Mouse (Mus musculus): ENCODE measurements around the gene Rasd1. TPM values are rescaled to one million over a fixed set of nuclear protein-coding genes. Genes with fewer than 3 reads are reported as not detected.

Rasd1 gene
- polyA plus RNA-seq (2016; fragmentation: Nextera tagmentation; extraction: Ambion mirVana), result 0.84 and 1.9 TPM in 2 replicates

DNA sequence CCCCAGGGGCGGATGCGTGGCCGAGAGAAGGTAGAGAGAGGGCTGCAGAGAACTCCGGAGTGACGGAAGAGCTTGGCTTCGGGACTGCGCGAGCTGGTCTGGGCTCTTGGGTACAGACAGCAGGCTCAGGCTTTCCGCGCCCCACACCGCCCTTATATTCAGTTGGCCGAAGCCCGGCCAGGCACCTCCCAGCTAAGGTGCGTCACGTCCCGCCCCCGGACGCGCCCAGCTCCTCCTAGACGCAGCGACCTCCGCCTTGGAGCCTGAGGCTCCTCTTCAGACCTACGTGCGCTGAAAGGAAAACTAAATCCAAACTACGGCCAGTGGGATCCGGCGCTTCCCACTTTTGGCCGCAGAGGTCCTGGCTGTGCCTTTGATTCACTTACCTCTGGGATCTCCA is at the start of gene Rasd1:
Gene Rasd1, minus strand, starts transcription at position 127 of the 400 bp plus-strand sequence.
- Histone ChIP-seq H3K27me3 (peaks cover 46% of the 10 kb centered on the region), H3K36me3 (peaks cover 24% of the 10 kb centered on the region), H3K9me3 (no peaks in the 10 kb centered on the region), H3K4me2 (replicated peaks) (peak within 1 kb of the TSS; percentile 89), H3K9ac (replicated peaks) (peak within 1 kb of the TSS; percentile 47), H3K4me3 (peak within 1 kb of the TSS; percentile 45), H3K27ac (replicated peaks) (no peak within 1 kb of the TSS), H3K4me1 (peaks cover 27% of the 10 kb centered on the region)
- WGBS, result 0% methylated on average over 28 of the region's 28 CpGs
- ATAC-seq (ENCODE audit: low FRiP score, low read depth), result peak; percentile 60; the same call in 1 of the 2 replicates

- Histone ChIP-seq H3K4me3 (no peak overlapping the region), H3K27ac (replicated peaks) (no peak overlapping the region), H3K4me2 (replicated peaks) (no peak overlapping the region), H3K36me3 (no peaks in the 10 kb centered on the region), H3K9ac (replicated peaks) (no peak overlapping the region), H3K4me1 (peaks cover 18% of the 10 kb centered on the region), H3K9me3 (no peaks in the 10 kb centered on the region), H3K27me3 (no peaks in the 10 kb centered on the region)
- ATAC-seq (ENCODE audit: low FRiP score, low read depth), result no peak
- 88% methylated on average over 3 of the region's 3 CpGs for WGBS
Measured at GRCm38 (mm10) chr11:60011516-60011915, 46.8 kb upstream of the Rasd1 start.

- no peak overlapping the region for H3K9ac ChIP-seq (replicated peaks)
- no peak overlapping the region for H3K27ac ChIP-seq (replicated peaks)
Measured at GRCm38 (mm10) chr11:60009451-60009850, 44.7 kb upstream of the Rasd1 start.

DNA sequence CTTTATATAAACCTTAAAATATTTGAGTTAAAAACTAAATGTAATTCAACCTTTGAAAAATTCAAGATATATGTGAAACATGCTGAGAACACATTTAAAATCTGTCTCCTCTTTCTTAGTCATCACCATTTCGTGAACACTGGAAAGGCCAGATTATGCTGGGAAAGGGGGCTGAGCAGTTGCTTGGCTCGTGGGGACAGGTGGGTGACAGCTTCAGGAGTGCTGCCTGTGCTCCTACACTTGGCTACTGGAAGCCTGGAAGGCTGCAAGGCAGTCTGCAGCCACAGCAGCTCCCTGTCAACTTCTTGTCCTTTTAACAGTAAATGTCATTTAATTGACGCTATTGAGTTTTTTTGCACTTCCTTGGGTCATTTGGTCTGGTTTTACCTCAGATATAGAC is 41.1 kb upstream of the Rasd1 start:
- no peak overlapping the region for H3K27ac ChIP-seq (replicated peaks)
- peaks cover 14% of the 10 kb centered on the region for H3K4me1 ChIP-seq
- H3K27me3 ChIP-seq, result no peaks in the 10 kb centered on the region
- no peak overlapping the region for H3K4me2 ChIP-seq (replicated peaks)
- H3K36me3 ChIP-seq, result no peaks in the 10 kb centered on the region
- H3K4me3 ChIP-seq, result no peak overlapping the region
- no peak for ATAC-seq (ENCODE audit: low FRiP score, low read depth)
- WGBS, result 83% methylated on average over 3 of the region's 3 CpGs
- H3K9ac ChIP-seq (replicated peaks), result no peak overlapping the region
- H3K9me3 ChIP-seq, result no peaks in the 10 kb centered on the region

More at GRCm38 (mm10) chr11:60009451-60009850, 44.7 kb upstream of the Rasd1 start:
- ATAC-seq (ENCODE audit: low FRiP score, low read depth), result no peak
- 54% methylated on average over 3 of the region's 3 CpGs for WGBS
- Histone ChIP-seq H3K4me2 (replicated peaks) (no peak overlapping the region), H3K4me1 (peaks cover 18% of the 10 kb centered on the region), H3K27me3 (no peaks in the 10 kb centered on the region), H3K9me3 (no peaks in the 10 kb centered on the region), H3K4me3 (no peak overlapping the region), H3K36me3 (no peaks in the 10 kb centered on the region)

DNA sequence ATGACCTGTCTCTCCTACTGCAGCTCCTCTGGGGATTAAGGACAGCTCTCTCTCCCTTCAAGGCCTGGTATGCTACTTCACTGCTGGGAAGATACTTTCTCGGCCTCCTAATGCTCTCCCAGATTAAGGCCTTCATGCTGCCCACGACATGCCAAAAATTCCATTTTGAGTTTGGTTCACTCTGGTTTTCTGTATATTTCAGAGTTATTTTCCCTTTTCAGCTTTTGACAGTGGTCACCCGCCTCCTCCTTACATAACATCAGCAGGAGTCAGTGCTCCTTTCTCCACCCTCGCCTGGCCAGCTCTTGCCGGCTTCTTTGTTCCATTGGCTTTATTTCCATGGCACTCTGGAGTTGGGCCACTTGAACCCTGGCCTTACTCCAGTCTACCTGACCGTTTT is 40.0 kb upstream of the Rasd1 start:
- no peak for ATAC-seq (ENCODE audit: low FRiP score, low read depth)
- H3K4me1 ChIP-seq, result peaks cover 9% of the 10 kb centered on the region
- no peaks in the 10 kb centered on the region for H3K27me3 ChIP-seq
- no peak overlapping the region for H3K9ac ChIP-seq (replicated peaks)
- 65% methylated on average over 6 of the region's 6 CpGs for WGBS
- no peaks in the 10 kb centered on the region for H3K36me3 ChIP-seq
- H3K4me3 ChIP-seq, result no peak overlapping the region
- no peak overlapping the region for H3K27ac ChIP-seq (replicated peaks)
- no peaks in the 10 kb centered on the region for H3K9me3 ChIP-seq
- no peak overlapping the region for H3K4me2 ChIP-seq (replicated peaks)

DNA sequence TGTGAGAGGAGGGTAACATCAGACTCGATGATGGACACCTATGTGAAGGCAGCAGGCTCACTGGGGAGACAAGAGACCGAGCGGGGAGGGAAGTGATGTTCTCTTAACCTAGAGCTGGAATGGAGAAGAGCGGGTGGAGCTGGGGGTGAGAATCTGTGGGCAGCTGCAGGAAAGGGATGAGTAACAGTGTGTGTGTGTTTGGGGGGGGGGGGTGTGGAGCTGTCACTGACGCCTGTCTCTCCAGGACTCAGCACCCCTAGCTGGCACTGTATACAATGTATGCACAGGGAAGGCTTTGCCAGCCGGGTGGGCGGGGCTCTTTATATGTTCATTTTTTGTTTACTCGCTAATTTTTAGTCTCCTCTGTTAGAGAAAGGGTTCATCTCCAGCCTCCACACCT is 39.1 kb upstream of the Rasd1 start:
- no peak overlapping the region for H3K9ac ChIP-seq (replicated peaks)
- H3K9me3 ChIP-seq, result no peaks in the 10 kb centered on the region
- no peaks in the 10 kb centered on the region for H3K4me1 ChIP-seq
- no peak for ATAC-seq (ENCODE audit: low FRiP score, low read depth)
- H3K36me3 ChIP-seq, result no peaks in the 10 kb centered on the region
- 85% methylated on average over 8 of the region's 8 CpGs for WGBS
- H3K27me3 ChIP-seq, result no peaks in the 10 kb centered on the region
- no peak overlapping the region for H3K27ac ChIP-seq (replicated peaks)
- no peak overlapping the region for H3K4me2 ChIP-seq (replicated peaks)
- H3K4me3 ChIP-seq, result no peak overlapping the region

DNA sequence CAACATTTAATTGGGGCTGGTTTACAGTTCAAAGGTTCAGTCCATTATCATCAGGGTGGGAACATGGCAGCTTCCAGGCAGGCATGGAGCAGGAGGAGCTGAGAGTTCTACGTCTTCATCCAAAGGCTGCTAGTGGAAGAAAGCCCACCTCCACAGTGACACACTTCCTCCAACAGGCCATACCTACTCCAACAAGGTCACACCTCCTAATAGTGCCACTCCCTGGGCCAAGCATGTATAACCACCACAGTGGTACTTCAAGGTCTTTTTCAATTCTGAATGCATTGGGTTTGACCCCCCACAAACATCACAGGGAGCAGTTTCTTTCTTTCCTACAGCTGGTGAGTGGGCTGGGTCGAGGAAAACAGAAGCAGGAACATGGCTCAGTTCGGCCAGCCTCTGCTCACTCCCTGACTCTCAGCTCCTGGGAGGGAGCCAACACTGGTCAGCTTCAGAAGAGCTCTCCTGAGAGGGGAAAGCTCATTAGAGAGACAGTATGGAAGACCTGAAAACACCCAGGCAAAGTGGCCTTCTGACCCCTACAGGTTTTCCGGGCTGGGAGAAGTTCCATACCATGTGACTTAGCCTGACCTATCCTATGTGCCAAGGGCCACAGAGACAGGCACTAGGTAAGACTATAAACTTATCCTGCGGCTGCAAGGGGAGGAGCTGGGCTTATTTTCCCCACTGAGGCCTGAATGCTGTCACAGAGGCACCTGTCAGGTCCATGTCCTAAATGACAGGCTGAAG is 36.7 kb upstream of the Rasd1 start:
- WGBS, result 80% methylated on average over 5 of the region's 5 CpGs
- no peak for ATAC-seq (ENCODE audit: low FRiP score, low read depth)
- Histone ChIP-seq H3K9me3 (no peaks in the 10 kb centered on the region), H3K27me3 (no peaks in the 10 kb centered on the region), H3K27ac (replicated peaks) (no peak overlapping the region), H3K4me2 (replicated peaks) (no peak overlapping the region), H3K9ac (replicated peaks) (no peak overlapping the region), H3K4me1 (no peaks in the 10 kb centered on the region), H3K4me3 (no peak overlapping the region), H3K36me3 (no peaks in the 10 kb centered on the region)

- Histone ChIP-seq H3K4me1 (no peaks in the 10 kb centered on the region), H3K36me3 (no peaks in the 10 kb centered on the region), H3K27ac (replicated peaks) (no peak overlapping the region), H3K9ac (replicated peaks) (no peak overlapping the region), H3K27me3 (no peaks in the 10 kb centered on the region), H3K9me3 (no peaks in the 10 kb centered on the region), H3K4me2 (replicated peaks) (no peak overlapping the region), H3K4me3 (no peak overlapping the region)
- WGBS, result 83% methylated on average over 9 of the region's 9 CpGs
- ATAC-seq (ENCODE audit: low FRiP score, low read depth), result no peak
Measured at GRCm38 (mm10) chr11:59994318-59994717, 29.6 kb upstream of the Rasd1 start.

DNA sequence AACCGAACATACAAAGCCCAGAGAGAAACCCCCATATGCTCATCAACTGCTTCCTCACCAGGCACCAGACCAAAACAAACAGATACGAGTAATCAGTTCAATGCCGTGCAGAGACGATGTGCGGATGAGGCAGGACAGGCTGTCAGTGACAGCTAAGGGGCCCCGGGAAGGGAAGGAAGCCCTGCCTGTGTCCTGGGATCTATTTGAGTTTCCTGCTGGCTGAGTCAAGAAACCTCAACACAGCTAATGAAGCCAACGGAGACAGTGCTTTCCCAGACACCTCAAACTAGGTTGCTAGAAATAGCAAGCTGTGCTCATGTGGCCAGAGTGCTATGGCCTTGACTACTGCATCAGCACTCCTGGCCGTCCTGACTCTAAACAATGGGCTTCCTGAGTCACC is 26.6 kb upstream of the Rasd1 start:
- Histone ChIP-seq H3K4me1 (no peaks in the 10 kb centered on the region), H3K4me3 (no peak overlapping the region), H3K9ac (replicated peaks) (no peak overlapping the region), H3K4me2 (replicated peaks) (no peak overlapping the region), H3K36me3 (no peaks in the 10 kb centered on the region), H3K27ac (replicated peaks) (no peak overlapping the region), H3K27me3 (no peaks in the 10 kb centered on the region), H3K9me3 (no peaks in the 10 kb centered on the region)
- 86% methylated on average over 8 of the region's 8 CpGs for WGBS
- no peak for ATAC-seq (ENCODE audit: low FRiP score, low read depth)

DNA sequence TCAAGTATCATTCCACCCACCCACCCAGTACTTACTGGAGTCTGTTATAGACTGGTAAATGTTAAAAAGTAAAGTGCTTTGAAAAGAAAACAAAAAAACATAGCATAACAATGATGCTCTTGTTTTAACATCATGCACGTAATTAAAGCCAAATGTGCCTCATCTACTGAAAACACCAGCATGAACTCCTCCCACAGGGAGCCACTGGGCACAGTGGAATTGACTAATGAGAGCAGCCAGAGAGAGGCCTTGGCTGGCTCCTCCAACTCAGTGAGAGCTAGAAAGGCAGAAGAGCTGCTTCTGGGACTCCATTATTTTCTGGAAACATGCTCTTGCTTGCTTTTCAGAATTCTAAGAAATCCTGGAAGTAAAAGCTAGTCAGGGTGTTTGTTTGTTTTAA is 24.7 kb upstream of the Rasd1 start:
- Histone ChIP-seq H3K27ac (replicated peaks) (no peak overlapping the region), H3K36me3 (no peaks in the 10 kb centered on the region), H3K4me2 (replicated peaks) (no peak overlapping the region), H3K9me3 (no peaks in the 10 kb centered on the region), H3K4me3 (no peak overlapping the region), H3K4me1 (no peaks in the 10 kb centered on the region), H3K9ac (replicated peaks) (no peak overlapping the region), H3K27me3 (no peaks in the 10 kb centered on the region)
- 85% methylated on average over 1 of the region's 1 CpGs for WGBS
- no peak for ATAC-seq (ENCODE audit: low FRiP score, low read depth)

DNA sequence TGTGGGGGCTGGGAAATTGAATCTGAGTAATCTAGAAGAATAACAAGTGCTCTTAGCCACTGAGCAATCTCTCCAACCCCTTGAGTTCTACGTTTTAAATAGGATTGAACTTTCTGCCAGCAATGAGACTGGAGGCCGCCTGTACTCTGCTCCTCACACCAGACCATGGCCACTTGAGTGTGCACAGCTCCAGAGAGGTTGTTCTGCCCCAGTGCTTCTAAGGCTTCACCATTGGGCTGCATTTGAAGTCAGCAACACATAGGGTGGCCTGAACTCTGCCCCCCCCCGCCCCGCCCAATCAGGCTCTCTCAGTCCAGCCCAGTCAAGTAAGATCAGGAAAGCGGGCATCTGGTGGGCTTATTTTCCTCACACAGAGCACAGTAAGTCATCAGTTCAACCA is 13.1 kb upstream of the Rasd1 start:
- no peak overlapping the region for H3K27ac ChIP-seq (replicated peaks)
- H3K4me1 ChIP-seq, result peaks cover 7% of the 10 kb centered on the region; the same call in 1 of the 2 replicates
- no peak overlapping the region for H3K9ac ChIP-seq (replicated peaks)
- H3K4me2 ChIP-seq (replicated peaks), result no peak overlapping the region
- 83% methylated on average over 5 of the region's 5 CpGs for WGBS
- no peak overlapping the region for H3K4me3 ChIP-seq
- H3K9me3 ChIP-seq, result no peaks in the 10 kb centered on the region
- ATAC-seq (ENCODE audit: low FRiP score, low read depth), result no peak
- H3K36me3 ChIP-seq, result no peaks in the 10 kb centered on the region
- peaks cover 12% of the 10 kb centered on the region for H3K27me3 ChIP-seq

DNA sequence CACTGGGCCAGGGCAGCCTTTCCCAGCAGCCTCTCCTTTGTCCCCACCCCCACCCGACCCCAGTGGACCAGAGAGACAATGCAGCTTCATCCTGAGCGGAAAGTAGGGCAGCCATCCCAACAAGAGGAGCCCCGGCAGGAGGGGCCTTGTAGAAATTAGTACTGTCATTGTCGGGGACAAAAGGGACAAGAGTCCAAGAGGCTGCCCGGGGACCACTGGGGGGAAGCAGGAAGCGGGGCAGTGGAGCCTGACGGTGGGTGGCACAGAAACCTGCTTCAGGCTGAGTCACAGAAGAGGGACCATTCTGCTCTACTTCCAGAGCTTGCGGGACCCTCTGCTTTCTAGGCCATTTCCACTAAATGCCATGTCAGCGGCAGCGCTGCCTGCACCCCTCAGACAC is 10.5 kb upstream of the Rasd1 start:
- H3K4me2 ChIP-seq (replicated peaks), result no peak overlapping the region
- no peaks in the 10 kb centered on the region for H3K36me3 ChIP-seq
- no peaks in the 10 kb centered on the region for H3K9me3 ChIP-seq
- 29% methylated on average over 10 of the region's 10 CpGs for WGBS
- no peak overlapping the region for H3K27ac ChIP-seq (replicated peaks)
- no peak overlapping the region for H3K9ac ChIP-seq (replicated peaks)
- no peak for ATAC-seq (ENCODE audit: low FRiP score, low read depth)
- H3K27me3 ChIP-seq, result peaks cover 12% of the 10 kb centered on the region
- peaks cover 11% of the 10 kb centered on the region; the same call in 1 of the 2 replicates for H3K4me1 ChIP-seq
- H3K4me3 ChIP-seq, result no peak overlapping the region

- 78% methylated on average over 5 of the region's 5 CpGs for WGBS
- no peak overlapping the region for H3K4me2 ChIP-seq (replicated peaks)
- no peaks in the 10 kb centered on the region for H3K9me3 ChIP-seq
- peaks cover 12% of the 10 kb centered on the region for H3K27me3 ChIP-seq
- ATAC-seq (ENCODE audit: low FRiP score, low read depth), result no peak
- no peak overlapping the region for H3K27ac ChIP-seq (replicated peaks)
- H3K36me3 ChIP-seq, result no peaks in the 10 kb centered on the region
- peaks cover 11% of the 10 kb centered on the region; the same call in 1 of the 2 replicates for H3K4me1 ChIP-seq
- H3K4me3 ChIP-seq, result no peak overlapping the region
- no peak overlapping the region for H3K9ac ChIP-seq (replicated peaks)
Measured at GRCm38 (mm10) chr11:59973389-59973788, 8.6 kb upstream of the Rasd1 start.
